Mouse (Mus musculus) gastrocnemius, postnatal 4 days (tissue): ENCODE measurements at regions not wholly inside any gene's neighbourhood (a gene's known extent, or its start where the extent isn't known, plus 50 kb on each side); places are given as distances from the start of the nearest gene placed in this dataset.

Experiments
- DNase-seq, 2 experiments: peaks; one replicate each; pipeline ENCODE4 v3.0.0; 2021 to 2022; ENCODE audit warnings: low spot score in 2 of 2, mixed read lengths in 2 of 2

- DNase-seq = no peak
Observed at GRCm38 (mm10) chr13:41899281-41899680, 51.8 kb upstream of the Adtrp start.

GRCm38 (mm10) chr13:41897481-41898317 is 50.2 kb upstream of the Adtrp start:
- no peak for DNase-seq
